Mouse (Mus musculus): Measurements from ENCODE around the gene Slco3a1. TPM values are rescaled to one million over a fixed set of nuclear protein-coding genes. Genes with fewer than 3 reads are reported as not detected.

Gene Slco3a1
- total and polyA plus RNA-seq, 3 experiments = 0.04 to 0.35 TPM; not detected in 1

GRCm38 (mm10) chr7:74432950-74433349, 121.6 kb downstream of the Slco3a1 start:
- Histone ChIP-seq H3K27ac (ENCODE audit: insufficient read depth, low read depth) (no peak overlapping the region), H3K9me3 (replicated peaks; ENCODE audit: low read length) (peaks cover 9% of the 10 kb centered on the region), H3K4me1 (ENCODE audit: control insufficient read depth in 1 of 2, insufficient read depth in 2 of 2) (no peaks in the 10 kb centered on the region), H3K27me3 (replicated peaks) (no peaks in the 10 kb centered on the region), H3K4me2 (ENCODE audit: insufficient read depth, low read depth, poor library complexity, severe bottlenecking) (no peak overlapping the region), H3K4me3 (replicated peaks in 1 of 3; ENCODE audit: low read depth in 2 of 3, low read length in 2 of 3, poor library complexity in 1 of 3) (no peak overlapping the region), H3K9ac (ENCODE audit: insufficient read depth, low read depth) (no peak overlapping the region), H3K79me2 (replicated peaks; ENCODE audit: control insufficient read depth, extremely low read depth, insufficient read depth, poor library complexity, severe bottlenecking) (no peaks in the 10 kb centered on the region), H3K36me3 (replicated peaks in 1 of 2; ENCODE audit: control insufficient read depth in 1 of 2, insufficient read depth in 1 of 2, low read length in 1 of 2) (no peaks in the 10 kb centered on the region)
- in situ Hi-C loops (cut with MboI; ENCODE audit: low pct_ligation_motif_present, low pct_unique_long_range_greater_than_20kb, low sequenced_read_pairs) (no loop called here), dilution Hi-C loops (cut with MboI; ENCODE audit: extremely low pct_ligation_motif_present, extremely low pct_unique_long_range_greater_than_20kb, low sequenced_read_pairs) (no loop called here)
- no peak for TF ChIP-seq CTCF (conservative IDR thresholded peaks at IDR 0.05 in 1 of 2, IDR thresholded peaks at IDR 0.05 in 1 of 2; ENCODE audit: low read depth in 2 of 2, low read length in 2 of 2)
- no peak for DNase-seq (ENCODE audit: extremely low read depth)

GRCm38 (mm10) chr7:74429252-74429651, 125.3 kb downstream of the Slco3a1 start:
- H3K4me3 ChIP-seq (replicated peaks in 1 of 3; ENCODE audit: low read depth in 2 of 3, low read length in 2 of 3, poor library complexity in 1 of 3) = no peak overlapping the region
- TF ChIP-seq JUN (IDR thresholded peaks at IDR 0.05; ENCODE audit: insufficient read depth, low read depth, low read length) = no peak
- TF ChIP-seq TBP (conservative IDR thresholded peaks at IDR 0.05; ENCODE audit: low read depth, low read length) = no peak
- TF ChIP-seq ZKSCAN1 (IDR thresholded peaks at IDR 0.05; ENCODE audit: borderline replicate concordance, low read depth, low read length) = no peak
- no peak for TF ChIP-seq SMC3 (IDR thresholded peaks at IDR 0.05; ENCODE audit: low read depth, low read length)
- TF ChIP-seq BHLHE40 (IDR thresholded peaks at IDR 0.05; ENCODE audit: low read depth, low read length) = no peak
- no peak for TF ChIP-seq NRF1 (IDR thresholded peaks at IDR 0.05; ENCODE audit: low read depth, low read length)
- TF ChIP-seq MAX (IDR thresholded peaks at IDR 0.05; ENCODE audit: low read length) = no peak
- no peak for TF ChIP-seq TCF12 (IDR thresholded peaks at IDR 0.05; ENCODE audit: low read depth, low read length)
- no peak for TF ChIP-seq RCOR1 (conservative IDR thresholded peaks at IDR 0.05; ENCODE audit: low read depth, low read length)
- no peak for TF ChIP-seq ZC3H11A (IDR thresholded peaks at IDR 0.05; ENCODE audit: low read depth, low read length)
- no peak for TF ChIP-seq POLR2AphosphoS2 (IDR thresholded peaks at IDR 0.05; ENCODE audit: low read depth, low read length)
- TF ChIP-seq RAD21 (IDR thresholded peaks at IDR 0.05; ENCODE audit: low read depth, low read length) = no peak
- no peak for TF ChIP-seq USF1 (IDR thresholded peaks at IDR 0.05; ENCODE audit: low read depth, low read length)
- no peak for TF ChIP-seq UBTF (IDR thresholded peaks at IDR 0.05; ENCODE audit: low read depth, low read length)
- no peak for TF ChIP-seq ETS1 (conservative IDR thresholded peaks at IDR 0.05; ENCODE audit: low read depth, low read length)
- no peak for TF ChIP-seq E2F4 (IDR thresholded peaks at IDR 0.05; ENCODE audit: insufficient replicate concordance, low read depth, low read length)
- no peaks in the 10 kb centered on the region for H3K36me3 ChIP-seq (replicated peaks in 1 of 2; ENCODE audit: control insufficient read depth in 1 of 2, insufficient read depth in 1 of 2, low read length in 1 of 2)
- H3K4me2 ChIP-seq (ENCODE audit: insufficient read depth, low read depth, poor library complexity, severe bottlenecking) = no peak overlapping the region
- H3K79me2 ChIP-seq (replicated peaks; ENCODE audit: control insufficient read depth, extremely low read depth, insufficient read depth, poor library complexity, severe bottlenecking) = no peaks in the 10 kb centered on the region
- no peak for DNase-seq (ENCODE audit: extremely low read depth)
- H3K4me1 ChIP-seq (ENCODE audit: control insufficient read depth in 1 of 2, insufficient read depth in 2 of 2) = no peaks in the 10 kb centered on the region
- in situ Hi-C loops (cut with MboI; ENCODE audit: low pct_ligation_motif_present, low pct_unique_long_range_greater_than_20kb, low sequenced_read_pairs) (loop anchor here (10.0 kb wide), 1 partner anchor 276 kb away; no protein-coding TSS in a partner anchor), dilution Hi-C loops (cut with MboI; ENCODE audit: extremely low pct_ligation_motif_present, extremely low pct_unique_long_range_greater_than_20kb, low sequenced_read_pairs) (no loop called here)
- peaks cover 16% of the 10 kb centered on the region for H3K9me3 ChIP-seq (replicated peaks; ENCODE audit: low read length)
- H3K27me3 ChIP-seq (replicated peaks) = no peaks in the 10 kb centered on the region
- no peak overlapping the region for H3K27ac ChIP-seq (ENCODE audit: insufficient read depth, low read depth)
- H3K9ac ChIP-seq (ENCODE audit: insufficient read depth, low read depth) = no peak overlapping the region
